Mouse (Mus musculus): ENCODE measurements around the gene Lmo7.

- TF ChIP-seq GATA1 (IDR thresholded peaks at IDR 0.05; ENCODE audit: low read length), result no peak
- TF ChIP-seq TAL1 (IDR thresholded peaks at IDR 0.05; ENCODE audit: low read length), result no peak
Observed at GRCm38 (mm10) chr14:101771756-101772155, 42.0 kb downstream of the Lmo7 start.

All from erythroblast, embryonic 14.5 days (primary cell).